Mouse (Mus musculus): ENCODE data around the gene Skil. TPM values are rescaled to one million over a fixed set of nuclear protein-coding genes. Genes with fewer than 3 reads are reported as not detected.

Gene Skil
- polyA plus RNA-seq (2015; fragmentation: Nextera tagmentation; extraction: Ambion mirVana), result 17.5 and 21.3 TPM in 2 replicates

DNA sequence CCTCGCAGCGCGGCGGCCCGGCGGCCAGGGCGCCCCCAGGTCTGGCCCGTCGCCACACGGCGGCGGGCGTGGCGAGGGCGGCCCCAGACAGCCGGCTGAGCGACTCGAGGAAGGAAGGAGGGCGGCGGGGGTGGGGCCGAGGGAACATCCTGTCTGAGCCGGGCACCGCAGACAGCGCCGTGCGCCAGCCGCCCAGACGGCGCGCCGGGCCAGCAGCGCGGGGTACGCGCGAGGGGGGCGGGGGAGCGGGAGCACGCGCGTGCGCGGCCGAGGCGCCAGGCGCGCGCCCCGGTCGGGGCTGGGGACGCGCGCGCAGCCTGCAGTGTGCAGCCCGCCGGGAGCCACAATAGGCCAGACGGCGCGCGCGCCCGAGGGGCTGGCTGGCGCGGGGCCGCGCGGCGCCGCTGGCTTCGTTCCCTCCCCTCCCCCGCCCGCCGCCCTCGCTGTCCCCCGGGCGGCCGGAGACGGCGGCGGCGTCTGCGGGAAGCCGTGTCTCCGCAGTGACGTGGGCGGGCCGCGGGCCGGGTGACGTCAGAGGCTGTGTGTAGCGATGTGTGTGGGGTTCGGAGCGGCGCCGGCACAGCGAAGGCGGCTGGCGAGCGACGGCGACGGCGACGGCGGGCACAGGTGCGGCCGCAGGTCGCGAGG, at the start of gene Skil:
Skil (plus strand) TSS at position 528 of the 648 bp plus-strand sequence.
- H3K9me3 ChIP-seq, result no peaks in the 10 kb centered on the region
- peak; percentile 96 for ATAC-seq

DNA sequence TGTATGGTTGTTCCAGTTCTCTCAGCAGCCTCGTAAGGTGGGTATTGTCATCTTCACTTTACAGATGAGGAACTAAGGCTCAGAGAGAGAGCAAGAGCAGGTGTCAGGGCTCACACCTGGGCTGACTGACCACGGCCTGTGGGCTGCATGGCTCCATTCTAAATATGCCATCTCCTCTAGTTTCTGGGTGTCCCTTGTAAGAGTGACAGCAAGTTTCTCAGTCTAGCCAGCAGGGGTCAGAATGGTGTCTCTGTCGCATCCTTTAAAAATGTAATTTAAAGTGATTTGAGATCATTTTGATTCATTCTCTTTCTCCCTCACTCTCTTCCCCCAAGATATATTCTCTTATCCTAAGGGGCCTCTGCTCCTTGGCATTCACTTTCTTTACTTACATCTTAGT, 47.6 kb upstream of the Skil start:
- WGBS, result 76% methylated on average over 3 of the region's 3 CpGs
- no peak overlapping the region for H3K4me2 ChIP-seq (replicated peaks)
- H3K4me1 ChIP-seq (replicated peaks), result no peaks in the 10 kb centered on the region
- H3K9ac ChIP-seq, result no peak overlapping the region
- no peak for ATAC-seq
- no peaks in the 10 kb centered on the region for H3K9me3 ChIP-seq
- H3K27me3 ChIP-seq (replicated peaks), result no peaks in the 10 kb centered on the region
- peaks cover 4% of the 10 kb centered on the region for H3K36me3 ChIP-seq
- no peak overlapping the region for H3K4me3 ChIP-seq (replicated peaks)
- H3K27ac ChIP-seq, result no peak overlapping the region

More for the DNA sequence above, at the start of gene Skil:
- peak within 1 kb of the TSS; percentile 68 for H3K4me2 ChIP-seq (replicated peaks)
- WGBS, result under 1% methylated on average over 83 of the region's 109 CpGs
- peaks cover 16% of the 10 kb centered on the region for H3K4me1 ChIP-seq (replicated peaks)
- peak within 1 kb of the TSS; percentile 83 for H3K9ac ChIP-seq
- no peaks in the 10 kb centered on the region for H3K36me3 ChIP-seq
- H3K4me3 ChIP-seq (replicated peaks), result peak within 1 kb of the TSS; percentile 90
- peak within 1 kb of the TSS; percentile 99 for H3K27ac ChIP-seq
- H3K27me3 ChIP-seq (replicated peaks), result no peaks in the 10 kb centered on the region

- H3K4me1 ChIP-seq (replicated peaks), result no peaks in the 10 kb centered on the region
- H3K27ac ChIP-seq, result no peak overlapping the region
- 0 out of 2 replicates have a peak, but pooled peaks cover 2% of the 10 kb centered on the region for H3K36me3 ChIP-seq
- H3K27me3 ChIP-seq (replicated peaks), result no peaks in the 10 kb centered on the region
- no peak overlapping the region for H3K4me3 ChIP-seq (replicated peaks)
- no peak for ATAC-seq
- WGBS, result 92% methylated on average over 5 of the region's 5 CpGs
- H3K4me2 ChIP-seq (replicated peaks), result no peak overlapping the region
- H3K9me3 ChIP-seq, result no peaks in the 10 kb centered on the region
- H3K9ac ChIP-seq, result no peak overlapping the region
Observed at GRCm38 (mm10) chr3:31049087-31049486, 45.8 kb upstream of the Skil start.

DNA sequence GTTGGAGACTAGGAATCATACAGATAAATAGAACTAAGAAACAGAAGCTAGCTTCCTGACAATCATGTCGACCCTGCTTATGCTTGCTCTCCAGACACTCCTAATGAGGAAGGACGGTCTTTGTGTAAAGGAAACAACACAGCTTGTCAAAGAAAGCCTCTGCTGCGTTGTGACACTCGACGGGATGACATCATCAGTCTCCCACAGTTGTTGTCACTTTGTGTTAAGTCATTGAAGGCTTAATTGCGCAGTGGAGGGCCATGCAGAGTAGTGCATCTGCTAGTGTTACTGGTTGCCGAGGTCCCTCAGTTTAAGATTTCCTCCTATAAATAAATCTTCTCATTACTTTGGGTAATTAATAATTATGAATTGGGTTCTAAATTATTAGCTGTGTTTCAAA, 44.5 kb upstream of the Skil start:
- ATAC-seq, result no peak
- 0 out of 2 replicates have a peak, but pooled peaks cover 2% of the 10 kb centered on the region for H3K36me3 ChIP-seq
- no peak overlapping the region for H3K4me3 ChIP-seq (replicated peaks)
- no peak overlapping the region for H3K27ac ChIP-seq
- H3K4me1 ChIP-seq (replicated peaks), result no peaks in the 10 kb centered on the region
- H3K4me2 ChIP-seq (replicated peaks), result no peak overlapping the region
- H3K9me3 ChIP-seq, result no peaks in the 10 kb centered on the region
- H3K9ac ChIP-seq, result no peak overlapping the region
- no peaks in the 10 kb centered on the region for H3K27me3 ChIP-seq (replicated peaks)
- WGBS, result 75% methylated on average over 7 of the region's 7 CpGs

DNA sequence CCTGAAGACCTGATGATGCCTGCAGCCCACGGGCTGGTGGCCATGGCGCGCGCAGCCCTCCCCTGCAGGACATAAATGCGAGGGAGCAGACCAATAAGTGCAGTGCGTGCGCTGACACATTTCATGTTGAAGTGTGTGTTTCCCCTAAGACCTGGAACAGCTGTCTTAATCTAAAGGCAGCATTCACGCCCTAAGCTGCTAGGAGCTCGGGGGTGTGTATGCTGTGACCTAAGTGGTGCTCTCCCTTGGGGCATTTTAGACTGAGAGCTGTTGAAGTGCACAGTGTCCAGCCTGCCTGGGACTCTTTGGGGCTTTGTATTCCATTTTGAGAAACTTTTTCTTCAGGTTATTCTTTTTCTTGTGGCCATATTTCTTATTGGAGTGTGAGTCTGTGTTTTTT, 43.1 kb upstream of the Skil start:
- Histone ChIP-seq H3K4me1 (replicated peaks) (no peaks in the 10 kb centered on the region), H3K36me3 (0 out of 2 replicates have a peak, but pooled peaks cover 2% of the 10 kb centered on the region), H3K4me2 (replicated peaks) (no peak overlapping the region), H3K9ac (no peak overlapping the region), H3K27ac (no peak overlapping the region), H3K4me3 (replicated peaks) (no peak overlapping the region), H3K9me3 (no peaks in the 10 kb centered on the region), H3K27me3 (replicated peaks) (no peaks in the 10 kb centered on the region)
- ATAC-seq, result no peak
- WGBS, result 88% methylated on average over 9 of the region's 9 CpGs

GRCm38 (mm10) chr3:31053191-31053590, 41.7 kb upstream of the Skil start:
- ATAC-seq, result no peak
- WGBS, result 96% methylated on average over 9 of the region's 9 CpGs
- 0 out of 2 replicates have a peak, but pooled peaks cover 2% of the 10 kb centered on the region for H3K36me3 ChIP-seq
- H3K27ac ChIP-seq, result no peak overlapping the region
- H3K9ac ChIP-seq, result no peak overlapping the region
- no peak overlapping the region for H3K4me2 ChIP-seq (replicated peaks)
- H3K9me3 ChIP-seq, result no peaks in the 10 kb centered on the region
- H3K4me1 ChIP-seq (replicated peaks), result no peaks in the 10 kb centered on the region
- no peaks in the 10 kb centered on the region for H3K27me3 ChIP-seq (replicated peaks)
- no peak overlapping the region for H3K4me3 ChIP-seq (replicated peaks)

GRCm38 (mm10) chr3:31054888-31055287, 40.0 kb upstream of the Skil start:
- Histone ChIP-seq H3K9me3 (no peaks in the 10 kb centered on the region), H3K9ac (no peak overlapping the region), H3K27ac (no peak overlapping the region), H3K27me3 (replicated peaks) (no peaks in the 10 kb centered on the region), H3K4me2 (replicated peaks) (no peak overlapping the region), H3K36me3 (0 out of 2 replicates have a peak, but pooled peaks cover 2% of the 10 kb centered on the region), H3K4me3 (replicated peaks) (no peak overlapping the region), H3K4me1 (replicated peaks) (no peaks in the 10 kb centered on the region)
- 74% methylated on average over 8 of the region's 8 CpGs for WGBS
- ATAC-seq, result no peak

DNA sequence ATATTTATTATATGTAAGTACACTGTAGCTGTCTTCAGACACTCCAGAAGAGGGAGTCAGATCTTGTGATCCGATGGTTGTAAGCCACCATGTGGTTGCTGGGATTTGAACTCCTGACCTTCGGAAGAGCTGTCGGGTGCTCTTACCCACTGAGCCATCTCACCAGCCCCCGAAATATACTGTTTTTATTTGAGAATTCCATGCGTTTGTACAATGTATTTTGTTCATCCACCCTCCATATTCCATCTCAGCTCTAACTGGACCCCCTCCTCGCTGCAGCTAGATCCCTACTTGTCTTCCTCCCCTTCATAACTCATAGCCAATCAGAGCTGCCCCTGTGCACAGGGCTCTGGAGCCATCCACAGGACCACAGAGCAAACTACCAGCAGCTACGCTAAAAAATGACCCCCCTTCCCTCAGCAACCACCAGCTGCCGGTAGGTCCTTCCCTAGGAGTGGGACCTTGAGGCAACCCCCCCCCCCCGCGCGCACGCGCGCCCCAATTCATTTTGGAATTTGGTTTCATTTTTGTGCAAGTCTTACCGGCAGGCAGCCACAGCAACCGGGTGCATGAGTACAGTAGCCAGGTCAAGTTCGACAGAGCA, 38.7 kb upstream of the Skil start:
- Histone ChIP-seq H3K4me2 (replicated peaks) (peak overlapping the region; percentile 66), H3K4me3 (replicated peaks) (peak overlapping the region; percentile 49), H3K36me3 (no peaks in the 10 kb centered on the region), H3K27me3 (replicated peaks) (no peaks in the 10 kb centered on the region), H3K9ac (peak overlapping the region; percentile 37; the same call in 1 of the 2 replicates), H3K27ac (peak overlapping the region; percentile 81; the same call in 1 of the 2 replicates), H3K9me3 (no peaks in the 10 kb centered on the region), H3K4me1 (replicated peaks) (0 out of 2 replicates have a peak, but pooled peaks cover 3% of the 10 kb centered on the region)
- ATAC-seq, result peak; percentile 74
- 16% methylated on average over 17 of the region's 17 CpGs for WGBS

- Histone ChIP-seq H3K9me3 (no peaks in the 10 kb centered on the region), H3K36me3 (no peaks in the 10 kb centered on the region), H3K27ac (peak overlapping the region; percentile 81), H3K9ac (peak overlapping the region; percentile 45), H3K4me3 (replicated peaks) (peak overlapping the region; percentile 49), H3K4me1 (replicated peaks) (0 out of 2 replicates have a peak, but pooled peaks cover 4% of the 10 kb centered on the region), H3K4me2 (replicated peaks) (peak overlapping the region; percentile 66), H3K27me3 (replicated peaks) (no peaks in the 10 kb centered on the region)
- peak; percentile 87 for ATAC-seq
- WGBS, result 1% methylated on average over 30 of the region's 30 CpGs
Observed at GRCm38 (mm10) chr3:31056651-31057627, 37.9 kb upstream of the Skil start.

- Histone ChIP-seq H3K36me3 (no peaks in the 10 kb centered on the region), H3K4me2 (replicated peaks) (no peak overlapping the region), H3K4me1 (replicated peaks) (0 out of 2 replicates have a peak, but pooled peaks cover 4% of the 10 kb centered on the region), H3K9me3 (no peaks in the 10 kb centered on the region), H3K9ac (no peak overlapping the region), H3K27me3 (replicated peaks) (no peaks in the 10 kb centered on the region), H3K27ac (no peak overlapping the region), H3K4me3 (replicated peaks) (no peak overlapping the region)
- no peak for ATAC-seq
- WGBS, result 77% methylated on average over 8 of the region's 8 CpGs
Observed at GRCm38 (mm10) chr3:31060745-31061102, 34.1 kb upstream of the Skil start.

DNA sequence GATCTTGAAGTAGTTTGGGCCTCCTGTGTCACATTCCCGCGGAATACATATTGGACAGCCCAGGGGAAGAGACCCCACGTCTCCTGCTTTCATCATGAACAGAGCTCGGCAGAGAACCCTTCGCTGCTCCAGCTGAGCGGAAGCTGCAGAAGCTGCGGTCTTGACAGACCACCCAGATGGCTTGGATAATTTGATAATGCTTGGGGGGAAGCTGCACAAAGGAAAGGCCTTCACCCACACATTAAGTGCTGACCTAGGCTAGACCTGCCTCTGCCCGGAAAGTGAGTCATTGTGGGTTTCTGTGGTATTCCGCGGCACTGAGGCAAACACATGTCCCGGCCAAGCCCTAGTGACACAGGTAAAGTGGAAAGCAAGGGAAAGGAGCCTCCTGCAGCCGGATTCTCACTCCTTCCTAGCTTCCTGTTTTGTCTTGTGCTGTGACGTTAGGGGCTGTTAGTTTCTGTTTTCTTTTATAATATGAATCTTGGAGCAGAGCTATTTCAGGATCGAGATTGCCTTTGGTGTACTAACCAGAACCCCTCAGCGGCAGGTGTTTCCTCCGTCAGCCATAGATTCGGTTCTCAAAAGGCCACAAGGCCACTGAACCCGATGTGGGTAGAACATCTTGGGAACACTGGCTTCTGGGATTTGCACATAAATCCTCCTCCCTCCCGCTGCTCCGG, 33.6 kb upstream of the Skil start:
- 0 out of 2 replicates have a peak, but pooled peaks cover 4% of the 10 kb centered on the region for H3K4me1 ChIP-seq (replicated peaks)
- H3K9ac ChIP-seq, result no peak overlapping the region
- ATAC-seq, result no peak
- no peaks in the 10 kb centered on the region for H3K9me3 ChIP-seq
- H3K27me3 ChIP-seq (replicated peaks), result no peaks in the 10 kb centered on the region
- 0 out of 2 replicates have a peak overlapping the region, but pooled peaks have one; percentile 12 for H3K4me2 ChIP-seq (replicated peaks)
- H3K36me3 ChIP-seq, result no peaks in the 10 kb centered on the region
- WGBS, result 62% methylated on average over 20 of the region's 20 CpGs
- no peak overlapping the region for H3K4me3 ChIP-seq (replicated peaks)
- 0 out of 2 replicates have a peak overlapping the region, but pooled peaks have one; percentile 0 for H3K27ac ChIP-seq
